Mouse (Mus musculus) hindbrain, postnatal 0 days (tissue): Measurements from ENCODE around the gene Ap1m2. TPM values are rescaled to one million over a fixed set of nuclear protein-coding genes. Genes with fewer than 3 reads are reported as not detected.

Experiments used
- ATAC-seq: fragments of 200-750 bp; cut with Nextera tagmentation; 2 replicates; pipeline ENCODE4 v1.8.0; 2017; ENCODE audit warnings: mild to moderate bottlenecking, moderate TSS enrichment, moderate library complexity
- DNase-seq: peaks from one replicate; pipeline ENCODE4 v3.0.0-alpha.2; 2015; ENCODE audit warnings: low spot score
- H3K27ac ChIP-seq: fragments of 300-500 bp; sonication (generic); 2 replicates; pipeline ENCODE4 v1.5.1; 2014; ENCODE audit warnings: mild to moderate bottlenecking
- H3K27me3 ChIP-seq: fragments of 300-500 bp; sonication (generic); 2 replicates; pipeline ENCODE4 v1.6.1; 2014; ENCODE audit warnings: low read length, mixed read lengths; ENCODE audit not compliant: insufficient read depth
- H3K36me3 ChIP-seq: fragments of 300-500 bp; sonication (generic); 2 replicates; pipeline ENCODE4 v1.6.1; 2014; ENCODE audit warnings: low read length, mixed read lengths; ENCODE audit not compliant: insufficient read depth
- H3K4me1 ChIP-seq: fragments of 300-500 bp; sonication (generic); 2 replicates; pipeline ENCODE4 v1.6.1; 2014; ENCODE audit warnings: antibody characterized with exemption, low read length, mixed read lengths; ENCODE audit not compliant: insufficient read depth
- H3K4me2 ChIP-seq: fragments of 300-500 bp; sonication (generic); 2 replicates; pipeline ENCODE4 v1.6.1; 2014; ENCODE audit warnings: low read depth, mild to moderate bottlenecking, low read length, moderate library complexity, mixed read lengths
- H3K4me3 ChIP-seq: fragments of 300-500 bp; sonication (generic); 2 replicates; pipeline ENCODE4 v1.5.1; 2014; ENCODE audit warnings: low read length
- H3K9ac ChIP-seq: fragments of 300-500 bp; sonication (generic); replicated peaks from 2 replicates; pipeline ENCODE4 v1.6.1; 2014; ENCODE audit warnings: mild to moderate bottlenecking, low read length, moderate library complexity, mixed read lengths
- H3K9me3 ChIP-seq: fragments of 300-500 bp; sonication (generic); 2 replicates; pipeline ENCODE4 v1.6.1; 2016; ENCODE audit warnings: low read length, mixed read lengths
- CTCF ChIP-seq: IDR thresholded peaks from 2 replicates; pipeline ENCODE4 v1.5.1; 2016; ENCODE audit warnings: antibody characterized with exemption, control low read depth, low read depth
- WGBS: fragments of 180-500 bp; shearing (Covaris S2); extraction: QIAGEN DNeasy Blood & Tissue Kit; methylation state at CpG from one replicate; pipeline ENCODE4 v1.1.7; 2014; 5-methylcytosine and 5-hydroxymethylcytosine counted together
- polyA plus RNA-seq: library from polyadenylated mRNA; unstranded; fragments of >200 nt; fragmentation: Nextera tagmentation; extraction: Ambion mirVana; gene quantifications from 2 replicates; pipeline ENCODE4 v1.2.1, GENCODE M21; 2015
- total RNA-seq: library from RNA; depleted of rRNA; stranded (reverse); fragments of >200 nt; gene quantifications from 2 replicates; pipeline ENCODE4 v1.2.3, GENCODE M21; 2014; rRNA removed

The Ap1m2 gene
- total RNA-seq (2.5 and 7.0 TPM in 2 replicates), polyA plus RNA-seq (3.8 and 3.9 TPM in 2 replicates)

GRCm38 (mm10) chr9:21312134-21312533 is at the start of gene Ap1m2:
Gene Ap1m2, minus strand, starts transcription at chr9:21312337.
- no peaks in the 10 kb centered on the region for H3K27me3 ChIP-seq
- DNase-seq, result peak; percentile 53
- peak within 1 kb of the TSS; percentile 44 for H3K4me2 ChIP-seq
- no peaks in the 10 kb centered on the region for H3K36me3 ChIP-seq
- H3K4me3 ChIP-seq, result peak within 1 kb of the TSS; percentile 23
- no peak within 1 kb of the TSS for H3K9ac ChIP-seq
- TF ChIP-seq CTCF, result peak; percentile 36; the same call in 1 of the 2 replicates
- no peaks in the 10 kb centered on the region for H3K9me3 ChIP-seq
- ATAC-seq, result no peak
- 14% methylated on average over 33 of the region's 35 CpGs for WGBS
- H3K27ac ChIP-seq, result no peak within 1 kb of the TSS
- no peaks in the 10 kb centered on the region for H3K4me1 ChIP-seq

GRCm38 (mm10) chr9:21356981-21357718 is 45.0 kb upstream of the Ap1m2 start:
- peak; percentile 80 for TF ChIP-seq CTCF
- WGBS, result 0% methylated on average over 1 of the region's 1 CpGs
- H3K4me2 ChIP-seq, result no peak overlapping the region
- H3K36me3 ChIP-seq, result peaks cover 5% of the 10 kb centered on the region
- DNase-seq (peak; percentile 91), ATAC-seq (peak; percentile 70)
- H3K9me3 ChIP-seq, result no peaks in the 10 kb centered on the region
- no peak overlapping the region for H3K27ac ChIP-seq
- H3K4me1 ChIP-seq, result no peaks in the 10 kb centered on the region
- no peak overlapping the region for H3K4me3 ChIP-seq
- no peak overlapping the region for H3K9ac ChIP-seq
- H3K27me3 ChIP-seq, result no peaks in the 10 kb centered on the region

GRCm38 (mm10) chr9:21354796-21355195 is 42.7 kb upstream of the Ap1m2 start:
- Histone ChIP-seq H3K4me3 (no peak overlapping the region), H3K9me3 (no peaks in the 10 kb centered on the region), H3K4me2 (no peak overlapping the region), H3K27ac (no peak overlapping the region), H3K4me1 (no peaks in the 10 kb centered on the region), H3K27me3 (no peaks in the 10 kb centered on the region), H3K36me3 (peaks cover 11% of the 10 kb centered on the region), H3K9ac (no peak overlapping the region)
- WGBS, result 90% methylated on average over 6 of the region's 6 CpGs
- DNase-seq (no peak), ATAC-seq (no peak)
- no peak for TF ChIP-seq CTCF

GRCm38 (mm10) chr9:21353373-21353686 is 41.2 kb upstream of the Ap1m2 start:
- peaks cover 16% of the 10 kb centered on the region for H3K36me3 ChIP-seq
- no peak for TF ChIP-seq CTCF
- no peaks in the 10 kb centered on the region for H3K27me3 ChIP-seq
- H3K4me1 ChIP-seq, result no peaks in the 10 kb centered on the region
- H3K4me2 ChIP-seq, result no peak overlapping the region
- H3K4me3 ChIP-seq, result no peak overlapping the region
- WGBS, result 65% methylated on average over 2 of the region's 2 CpGs
- no peak for DNase-seq
- no peak overlapping the region for H3K9ac ChIP-seq
- H3K27ac ChIP-seq, result no peak overlapping the region
- no peaks in the 10 kb centered on the region for H3K9me3 ChIP-seq
- no peak for ATAC-seq

- no peak overlapping the region for H3K4me3 ChIP-seq
- DNase-seq, result no peak
- H3K27ac ChIP-seq, result no peak overlapping the region
- H3K9me3 ChIP-seq, result no peaks in the 10 kb centered on the region
- H3K9ac ChIP-seq, result no peak overlapping the region
- no peak overlapping the region for H3K4me2 ChIP-seq
- peaks cover 22% of the 10 kb centered on the region for H3K36me3 ChIP-seq
- no peak for ATAC-seq
- TF ChIP-seq CTCF, result no peak
- no peaks in the 10 kb centered on the region for H3K4me1 ChIP-seq
- H3K27me3 ChIP-seq, result no peaks in the 10 kb centered on the region
- 40% methylated on average over 20 of the region's 20 CpGs for WGBS
Observed at GRCm38 (mm10) chr9:21352463-21353372, 40.6 kb upstream of the Ap1m2 start.

GRCm38 (mm10) chr9:21351702-21352377 is 39.7 kb upstream of the Ap1m2 start:
- peaks cover 22% of the 10 kb centered on the region for H3K36me3 ChIP-seq
- ATAC-seq (no peak), DNase-seq (no peak)
- H3K4me1 ChIP-seq, result no peaks in the 10 kb centered on the region
- no peak overlapping the region for H3K4me3 ChIP-seq
- H3K9ac ChIP-seq, result no peak overlapping the region
- no peak overlapping the region for H3K27ac ChIP-seq
- no peaks in the 10 kb centered on the region for H3K27me3 ChIP-seq
- no peak overlapping the region for H3K4me2 ChIP-seq
- H3K9me3 ChIP-seq, result no peaks in the 10 kb centered on the region
- 93% methylated on average over 4 of the region's 4 CpGs for WGBS
- no peak for TF ChIP-seq CTCF
